Mouse (Mus musculus) layer of hippocampus, postnatal 14 days (tissue): ENCODE results near the gene Baiap2l1. TPM values are rescaled to one million over a fixed set of nuclear protein-coding genes. Genes with fewer than 3 reads are reported as not detected.

Source experiments
- DNase-seq, 2 experiments: peaks; one replicate each; pipeline ENCODE4 v3.0.0; 2021 to 2022; ENCODE audit warnings: low spot score in 2 of 2, mixed read lengths in 1 of 2
- total RNA-seq, 2 experiments: library from RNA; stranded (reverse); gene quantifications; 2 replicates each; pipeline ENCODE4 v1.2.3; 2021

The Baiap2l1 gene
- total RNA-seq, 2 experiments from 2014 or later: 0.57 to 1.4 TPM

DNA sequence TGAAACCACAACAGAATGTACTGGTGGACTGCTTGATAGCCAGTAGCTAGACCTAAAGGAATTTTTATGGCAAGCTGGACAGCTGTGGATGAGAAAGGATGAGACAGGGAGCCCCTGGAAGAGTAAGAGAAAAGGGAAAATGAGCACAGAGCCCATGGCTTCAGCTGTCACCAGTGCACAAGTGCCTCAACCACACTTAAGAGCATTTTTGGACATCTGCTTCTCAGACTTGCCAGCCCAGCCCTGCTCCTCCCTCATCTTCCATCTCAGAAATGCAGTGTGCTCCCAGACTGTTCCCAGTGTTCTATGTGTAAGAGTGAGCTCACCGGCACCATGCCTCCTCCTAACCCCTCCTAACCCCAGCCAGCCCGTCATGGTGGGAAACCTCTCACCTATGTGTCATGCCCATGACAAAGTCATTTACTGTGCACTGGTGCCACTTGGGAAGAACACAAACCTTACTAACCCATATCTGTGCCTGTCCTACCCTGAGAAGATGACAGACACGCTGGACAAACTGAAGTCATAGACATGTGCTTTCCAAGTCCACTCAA, 70.6 kb downstream of the Baiap2l1 start:
- no peak for DNase-seq

DNA sequence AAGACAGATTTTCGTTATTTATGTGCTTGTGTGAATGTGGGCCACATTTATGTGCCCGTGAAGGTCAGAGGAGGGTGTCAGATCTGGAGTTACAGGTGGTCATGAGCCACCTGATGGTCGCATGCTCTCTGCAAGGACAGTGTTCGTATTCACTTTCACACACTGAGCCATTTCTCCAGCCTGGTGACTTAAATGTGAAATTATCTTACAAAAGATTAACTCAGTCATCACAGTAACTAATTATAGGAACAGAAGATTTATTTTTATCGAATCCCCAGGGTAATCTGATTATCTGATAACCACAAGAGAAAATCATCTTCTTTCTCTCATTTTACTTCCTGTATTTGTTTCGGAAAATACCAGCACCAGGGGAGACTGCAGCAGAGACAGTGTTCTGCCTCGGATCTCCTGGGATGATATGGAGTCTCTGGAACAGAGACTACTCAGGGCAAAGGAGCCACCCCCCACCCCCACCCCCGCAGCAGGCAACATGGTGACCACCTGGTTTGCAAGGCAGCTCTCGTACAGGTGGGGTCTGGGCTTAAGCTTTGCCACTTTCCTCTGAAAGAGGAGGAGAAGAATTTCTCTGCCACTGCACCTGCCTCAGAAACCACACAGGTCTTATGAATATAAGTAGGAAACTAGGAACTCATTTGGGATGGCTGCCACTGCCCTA, 71.2 kb downstream of the Baiap2l1 start:
- no peak for DNase-seq

DNA sequence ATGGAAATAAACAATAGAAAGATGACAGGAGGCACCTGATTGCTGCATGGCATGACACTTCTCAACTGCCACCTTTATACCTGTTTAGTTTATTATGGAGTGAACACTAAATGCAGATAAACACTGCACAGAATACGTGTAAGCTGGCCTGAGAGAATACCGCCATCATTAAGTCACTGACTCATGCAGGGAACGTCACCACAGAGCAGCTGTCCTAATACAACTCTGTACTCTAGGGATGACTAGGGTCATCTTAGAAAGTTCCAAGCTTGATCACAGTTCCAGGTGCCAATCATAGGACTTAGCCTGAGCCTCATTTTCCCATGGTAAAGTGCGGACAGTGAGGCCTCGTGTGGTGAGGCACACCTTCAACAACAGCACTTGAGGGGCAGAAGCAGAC, 73.3 kb downstream of the Baiap2l1 start:
- DNase-seq: no peak

DNA sequence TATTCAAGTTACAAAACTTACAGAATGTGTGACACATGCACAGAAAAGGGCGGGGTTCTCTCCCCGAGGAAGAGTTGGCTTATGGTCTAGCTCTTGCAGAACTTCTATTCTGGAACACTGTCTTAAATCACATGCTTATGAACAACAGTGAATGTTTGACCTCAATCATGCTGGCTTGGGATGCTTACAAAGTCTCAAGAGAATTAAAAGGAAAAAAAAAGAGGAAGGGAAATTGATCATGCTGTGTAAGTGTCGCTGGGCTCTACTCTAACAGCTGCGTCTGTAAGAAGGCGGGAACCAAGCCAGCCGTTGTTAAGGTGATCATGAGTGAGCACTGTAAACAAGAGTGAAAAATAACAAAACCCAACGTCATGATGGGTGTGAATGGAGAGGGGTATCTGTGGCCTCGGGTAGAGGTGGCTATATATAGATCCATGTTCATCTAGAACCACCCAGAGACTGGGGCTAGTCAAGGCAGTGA, 74.3 kb downstream of the Baiap2l1 start:
- DNase-seq: no peak

DNA sequence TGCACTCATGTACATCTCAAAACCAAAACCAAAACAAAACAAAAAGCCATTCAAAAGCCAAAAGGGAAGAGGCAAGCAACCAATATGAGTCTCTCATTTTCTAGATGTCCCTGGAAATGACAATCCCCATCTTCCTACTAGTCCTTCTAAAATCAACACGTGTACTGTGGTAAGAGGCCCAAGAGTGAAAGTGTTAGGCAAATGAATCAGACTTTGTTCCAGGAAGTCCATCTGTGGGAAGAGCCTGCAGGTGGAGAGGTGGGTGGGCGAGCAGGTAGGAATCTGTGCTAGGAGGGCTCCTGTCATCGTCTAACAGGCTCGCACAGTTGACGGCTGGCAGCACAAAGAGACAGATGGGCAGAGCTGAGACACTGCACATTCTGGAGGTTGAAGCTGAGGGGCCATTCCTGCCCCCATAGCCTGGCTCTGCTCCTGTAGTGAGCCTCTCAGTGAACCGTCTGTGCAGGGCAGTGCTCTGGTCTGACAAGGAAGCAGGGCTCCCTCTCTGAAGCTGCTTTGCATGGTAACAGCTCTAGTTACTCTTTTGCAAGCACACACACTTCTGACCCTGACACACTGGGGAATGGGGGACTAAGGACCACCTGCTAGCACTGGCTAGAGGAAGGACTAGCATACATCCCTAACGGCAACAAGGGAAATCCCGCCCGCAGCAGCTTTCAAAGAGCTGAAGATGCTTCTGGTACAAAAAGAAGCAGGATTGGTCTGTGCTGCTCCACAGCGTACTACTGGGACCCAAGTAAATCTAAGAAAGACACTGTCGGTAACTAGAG, 75.2 kb downstream of the Baiap2l1 start:
- DNase-seq: no peak

DNA sequence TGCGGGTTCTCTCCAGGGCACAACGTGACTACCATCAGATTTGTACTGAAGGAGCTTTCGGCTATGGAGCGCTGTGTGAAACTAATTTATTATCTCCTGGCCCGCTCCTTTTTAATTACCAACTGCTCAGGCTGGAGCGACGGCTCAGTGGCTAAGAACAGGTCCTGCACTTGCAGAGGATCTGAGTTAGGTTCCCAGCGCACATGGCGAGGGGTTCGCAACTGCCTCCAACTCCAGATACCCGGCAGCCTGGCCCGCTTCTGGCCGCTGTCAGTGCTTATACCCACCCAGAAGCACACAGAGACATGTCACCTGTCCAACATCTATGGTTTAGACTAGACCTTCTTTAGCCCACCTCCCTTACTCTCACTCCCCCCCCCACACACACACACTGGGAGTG, 78.0 kb downstream of the Baiap2l1 start:
- DNase-seq: no peak

DNA sequence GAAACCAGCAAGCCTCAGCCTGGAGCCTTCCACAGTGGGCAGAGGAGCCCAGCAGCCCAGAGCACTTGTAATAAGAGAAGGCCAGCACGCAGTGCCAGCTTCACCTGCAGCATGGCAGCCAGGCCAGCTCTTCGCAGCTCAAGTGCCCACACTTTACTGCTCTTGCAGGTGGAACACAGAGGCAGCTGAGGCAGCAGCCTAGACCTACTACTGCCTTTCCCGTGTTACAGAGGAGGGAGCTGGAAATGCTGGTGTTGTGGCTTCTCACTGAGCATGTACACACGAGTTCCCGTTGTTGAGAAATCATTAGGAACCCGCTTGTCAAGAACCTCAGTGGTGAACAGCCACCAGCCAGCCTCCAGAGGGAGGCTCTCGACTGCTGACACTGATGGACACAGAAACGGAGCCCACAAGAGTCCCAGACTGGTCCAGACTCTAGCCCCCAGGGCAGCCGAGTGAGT, 78.8 kb downstream of the Baiap2l1 start:
- no peak for DNase-seq

DNA sequence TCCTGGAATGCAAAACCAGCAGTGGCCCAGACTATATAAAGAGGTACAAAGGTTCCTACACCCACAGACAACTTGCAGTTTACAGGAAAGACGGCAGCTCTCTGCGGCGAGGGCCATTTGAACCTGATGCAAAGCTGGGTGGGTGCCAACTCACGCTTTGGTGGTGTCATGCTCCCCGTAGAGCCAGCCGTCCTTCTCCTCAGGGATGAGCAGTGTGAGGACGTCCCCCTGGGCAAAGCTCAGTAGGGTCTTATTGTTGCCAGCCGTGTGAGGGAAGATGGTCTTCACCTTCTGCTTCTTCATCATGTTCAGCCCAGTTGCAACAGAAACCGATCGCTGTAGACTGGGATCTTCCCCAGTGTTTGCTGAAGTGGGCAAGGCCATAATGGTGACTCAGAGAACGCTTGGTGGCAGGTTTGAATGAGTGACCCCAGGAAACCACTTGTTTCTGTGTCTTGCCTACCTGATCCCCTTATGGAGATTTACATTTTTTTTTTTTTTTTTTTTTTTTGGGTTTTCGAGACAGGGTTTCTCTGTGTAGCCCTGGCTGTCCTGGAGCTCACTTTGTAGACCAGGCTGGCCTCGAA, 79.4 kb downstream of the Baiap2l1 start:
- DNase-seq: no peak

DNA sequence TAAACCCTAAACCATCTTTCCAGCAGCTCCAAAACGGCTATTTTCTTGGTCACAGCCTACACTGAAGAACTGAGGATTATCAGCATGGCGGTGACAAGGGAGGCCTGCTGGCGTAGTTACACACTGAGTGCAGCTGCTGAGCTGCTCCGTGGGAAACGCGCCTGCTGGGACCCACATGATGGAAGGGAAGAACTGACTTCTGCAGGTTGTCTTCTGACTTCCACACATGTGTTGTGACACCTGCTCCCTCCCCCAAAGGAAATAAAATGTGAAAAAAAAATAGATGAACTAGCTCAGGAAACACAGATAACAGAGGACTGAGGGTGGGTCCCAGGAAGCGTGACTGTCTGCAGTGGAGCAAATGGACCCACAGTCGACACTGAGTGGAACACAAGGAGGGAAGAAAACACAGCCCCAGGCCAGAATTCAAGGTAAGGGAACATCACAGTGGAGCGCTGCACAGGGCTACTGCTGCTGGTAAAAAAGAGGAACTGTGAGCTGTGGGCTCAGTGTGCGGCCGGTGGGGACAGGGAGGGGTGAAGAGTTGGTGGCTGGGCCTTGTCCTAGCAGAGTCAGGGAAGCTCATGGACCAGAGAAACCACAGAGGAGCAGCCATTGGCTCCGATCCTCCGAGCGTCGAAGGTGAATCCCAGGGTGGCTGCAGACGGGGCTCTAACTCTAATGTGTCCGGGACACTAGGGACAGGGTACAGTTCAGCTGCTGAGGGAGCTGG, 80.8 kb downstream of the Baiap2l1 start:
- DNase-seq: no peak

DNA sequence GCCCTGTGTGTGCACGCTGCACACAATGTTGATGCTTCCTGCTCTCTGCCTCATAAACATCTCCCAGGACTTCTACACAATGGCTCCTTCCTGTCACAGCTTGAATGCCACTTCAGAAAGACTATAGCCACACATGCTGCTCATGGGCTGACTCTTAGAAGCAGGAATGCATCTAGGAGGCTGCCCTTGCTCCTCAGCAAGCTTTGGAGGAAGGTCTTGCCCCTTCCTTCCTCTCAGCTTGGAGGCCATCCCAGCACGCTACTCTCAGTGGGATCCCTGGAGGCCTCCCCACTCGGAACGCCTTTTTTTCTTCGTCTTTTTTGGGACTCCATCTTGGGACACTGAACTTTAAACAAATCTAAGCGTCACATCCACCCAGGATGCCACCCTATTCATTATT, 83.0 kb downstream of the Baiap2l1 start:
- no peak for DNase-seq

DNA sequence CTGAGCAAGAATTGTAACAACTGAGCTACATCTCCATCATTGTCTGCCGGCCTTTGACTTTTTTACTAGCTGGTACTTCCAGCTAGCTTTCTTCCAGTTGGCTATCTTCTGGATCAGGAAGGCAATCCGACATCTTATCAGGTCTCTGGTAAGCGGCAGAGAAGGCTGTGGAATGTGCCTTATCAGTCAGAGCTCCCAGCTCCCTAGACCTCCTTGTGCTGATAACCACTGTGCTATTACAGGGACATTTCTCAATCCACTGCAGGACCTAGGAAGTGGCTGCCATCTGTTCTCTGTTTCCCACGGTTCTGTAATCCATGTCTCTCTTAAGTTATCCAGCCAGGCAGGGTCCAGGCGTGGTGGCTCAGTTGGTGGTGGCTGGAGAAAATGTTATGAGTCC, 86.1 kb downstream of the Baiap2l1 start:
- no peak for DNase-seq

DNA sequence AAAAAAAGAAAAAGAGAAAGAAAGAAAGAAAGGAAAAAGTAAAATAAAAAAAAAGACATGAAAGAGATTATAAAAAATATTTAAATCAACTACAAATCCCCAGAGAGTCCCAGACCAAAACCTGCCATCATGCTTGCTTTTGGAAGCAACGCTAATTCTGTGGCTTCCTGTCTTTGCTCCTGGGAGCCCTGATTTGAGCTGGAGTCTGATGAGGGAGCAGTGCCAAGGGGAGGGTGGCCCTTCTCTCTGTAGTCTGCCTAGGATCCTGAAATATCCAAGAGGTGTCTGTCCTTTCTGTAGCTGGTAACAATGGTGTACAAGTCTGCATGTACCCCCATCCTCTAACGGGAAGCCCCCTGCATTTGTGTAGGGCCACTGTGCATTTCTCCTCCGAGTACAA, 86.8 kb downstream of the Baiap2l1 start:
- no peak for DNase-seq

DNA sequence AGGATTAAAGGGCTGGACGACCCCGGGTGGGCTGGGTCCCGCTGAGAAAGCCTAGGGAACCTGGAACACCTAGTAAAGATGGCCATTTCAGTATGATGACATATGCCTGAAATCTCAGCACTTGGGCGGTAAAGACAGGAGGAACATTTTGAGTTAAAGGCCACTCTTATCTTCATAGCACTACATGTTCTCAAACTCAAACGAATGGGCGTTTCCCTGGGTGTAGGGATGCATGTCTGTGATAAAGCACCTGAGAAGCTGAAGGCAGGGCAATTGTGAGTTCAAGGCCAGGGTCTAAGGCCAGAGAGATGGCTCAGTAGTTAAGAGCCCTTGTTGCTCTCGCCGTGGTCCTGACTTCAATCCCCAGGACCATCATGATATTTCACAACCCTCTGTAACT, 87.5 kb downstream of the Baiap2l1 start:
- no peak for DNase-seq

DNA sequence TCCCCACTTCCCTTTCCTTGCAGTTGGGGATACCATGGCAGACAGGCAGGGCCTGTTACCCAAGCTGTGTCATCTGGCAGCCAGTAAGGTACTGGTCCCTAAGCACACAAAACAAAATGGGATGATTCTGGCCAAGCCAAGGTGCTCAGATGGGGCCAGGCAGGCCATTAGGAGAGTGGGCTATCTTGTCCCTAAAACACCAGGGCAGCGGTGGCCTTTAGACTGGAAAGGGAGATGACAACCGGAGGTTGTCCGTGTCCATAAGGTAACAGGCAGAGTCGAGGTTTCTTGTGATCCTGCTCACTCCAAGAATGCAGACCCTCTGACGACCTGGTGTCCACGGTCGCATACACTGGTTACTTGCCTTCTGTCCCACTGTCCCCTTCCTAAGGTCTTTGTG, 88.0 kb downstream of the Baiap2l1 start:
- no peak for DNase-seq

DNA sequence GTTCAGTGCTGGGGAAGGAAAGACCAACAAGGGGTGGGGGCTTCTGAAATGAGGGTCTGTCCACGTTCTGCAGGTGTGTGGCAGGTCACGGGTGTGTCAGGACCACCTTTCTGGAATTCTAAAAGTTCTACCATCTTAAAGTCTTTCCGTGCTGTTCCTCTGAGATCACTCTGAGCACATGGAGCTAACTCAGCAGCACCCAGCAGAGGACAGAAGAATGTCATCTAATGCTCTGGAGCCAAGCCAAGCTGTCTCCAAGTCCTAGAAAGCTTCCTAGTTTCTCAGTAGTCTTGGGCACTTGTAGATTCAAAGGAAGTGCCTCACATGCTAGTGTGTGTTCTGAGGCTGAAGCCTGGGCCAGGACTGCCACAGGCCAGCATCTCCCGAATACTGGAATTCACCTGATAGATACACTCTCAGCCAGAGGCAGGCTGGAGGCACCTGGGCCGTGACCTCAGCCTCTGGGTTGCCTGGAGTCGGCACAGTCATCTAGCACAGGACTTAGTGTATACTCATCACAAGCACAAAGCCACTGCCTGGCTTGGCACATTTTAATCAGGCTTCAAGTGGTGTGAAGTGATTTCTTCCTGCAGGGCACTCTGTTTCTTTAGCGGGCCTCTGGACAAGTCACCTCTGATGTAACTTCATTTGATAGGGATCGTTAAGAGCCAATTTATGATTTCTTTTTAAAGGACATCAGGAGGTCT, 90.2 kb downstream of the Baiap2l1 start:
- DNase-seq: peak; percentile 42 to 71

DNA sequence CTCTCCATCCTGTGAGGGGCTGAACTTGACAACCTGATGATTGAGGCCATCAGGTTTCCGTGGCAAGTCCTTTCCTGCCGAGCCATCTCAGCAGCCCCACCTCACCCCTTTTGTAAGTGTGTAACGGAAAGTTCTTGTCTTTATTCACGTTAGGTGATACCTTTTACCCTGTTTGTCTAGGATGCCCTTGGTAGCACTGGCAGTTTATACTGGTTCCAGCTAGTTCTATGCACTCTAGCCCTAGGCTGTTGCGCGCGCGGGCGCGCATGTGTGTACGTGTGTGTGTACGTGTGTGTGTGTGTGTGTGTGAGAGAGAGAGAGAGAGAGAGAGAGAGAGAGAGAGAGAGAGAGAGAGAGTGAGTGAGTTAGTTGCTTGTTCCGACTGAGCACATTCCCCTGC, 94.4 kb downstream of the Baiap2l1 start:
- DNase-seq: no peak

DNA sequence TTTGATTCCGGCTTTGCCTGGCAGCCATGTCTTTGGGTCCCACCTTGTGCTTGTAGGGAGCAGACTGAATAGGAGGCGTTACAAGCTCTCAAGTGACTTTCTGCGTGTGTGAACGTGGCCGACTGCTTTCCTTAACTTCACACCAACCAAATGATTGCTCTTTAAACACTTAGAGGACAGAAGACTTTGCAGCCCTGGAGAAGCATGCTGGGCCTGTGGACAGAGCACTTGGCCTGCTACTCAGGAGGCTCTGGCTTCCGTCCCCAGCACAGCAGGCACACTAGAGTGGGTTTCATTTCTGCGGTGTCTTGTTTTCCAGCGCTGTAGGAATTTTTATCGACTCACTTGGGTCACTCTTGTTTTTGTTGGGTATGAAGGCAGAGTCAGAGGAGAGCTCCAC, 94.8 kb downstream of the Baiap2l1 start:
- no peak for DNase-seq

DNA sequence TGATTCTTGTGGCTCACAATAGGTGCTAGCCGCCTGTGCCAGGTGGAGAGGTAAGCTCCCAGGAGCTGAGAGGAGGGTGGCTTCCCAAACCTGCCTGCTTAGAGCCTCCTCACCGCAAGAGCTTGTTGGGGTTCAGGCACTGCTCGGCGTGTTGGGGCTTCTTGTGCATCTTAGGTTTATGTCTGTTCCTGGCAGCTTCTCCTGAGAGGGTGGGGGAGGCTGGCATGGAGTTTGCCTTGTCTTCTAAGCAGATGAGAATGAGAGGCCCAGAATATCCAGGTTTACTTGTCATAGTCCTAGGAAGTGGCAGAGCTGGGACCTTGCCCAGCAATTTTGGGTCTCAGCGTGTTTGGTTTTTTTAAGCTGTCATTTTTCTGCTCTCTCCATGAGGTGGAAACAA, 96.1 kb downstream of the Baiap2l1 start:
- DNase-seq: no peak

DNA sequence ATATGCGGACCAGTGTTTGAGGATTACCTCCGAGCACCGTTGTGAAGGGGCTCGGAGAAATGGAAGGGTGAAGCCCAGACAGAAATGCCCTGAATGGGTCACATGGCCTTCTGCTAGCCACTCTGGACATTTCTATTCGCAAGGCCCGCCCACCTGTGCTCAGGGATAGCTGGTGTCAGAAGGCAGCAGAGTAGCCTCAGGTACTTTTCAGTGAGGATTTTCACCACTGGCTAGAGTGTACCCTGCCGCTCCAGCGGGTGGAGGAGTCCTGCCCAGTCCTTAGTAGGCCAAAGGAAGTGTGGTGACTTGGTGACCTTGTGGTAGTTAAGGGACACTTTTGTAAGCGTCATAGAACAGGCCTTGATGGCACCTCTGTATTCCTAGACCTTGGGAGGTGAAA, 96.6 kb downstream of the Baiap2l1 start:
- no peak for DNase-seq

DNA sequence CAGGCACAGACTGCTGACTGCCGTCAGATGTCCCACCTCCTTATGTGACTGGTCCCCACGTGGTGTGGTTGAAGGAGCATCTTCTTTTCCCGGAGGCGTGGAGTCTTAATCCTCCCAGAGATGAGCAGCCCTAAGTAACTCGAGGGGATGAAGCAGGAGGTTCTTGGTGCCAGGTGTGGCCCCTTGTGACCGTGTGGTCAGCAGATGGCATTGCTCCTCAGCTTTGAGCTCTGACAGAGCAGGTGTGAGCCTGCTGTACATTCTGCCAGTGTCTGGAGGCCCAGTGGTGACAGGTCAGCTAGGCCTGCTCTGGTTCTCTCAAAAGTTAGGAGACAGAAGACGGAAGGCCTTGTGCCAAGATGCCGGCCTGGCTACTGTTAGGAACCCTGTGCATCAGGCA, 97.4 kb downstream of the Baiap2l1 start:
- no peak for DNase-seq

DNA sequence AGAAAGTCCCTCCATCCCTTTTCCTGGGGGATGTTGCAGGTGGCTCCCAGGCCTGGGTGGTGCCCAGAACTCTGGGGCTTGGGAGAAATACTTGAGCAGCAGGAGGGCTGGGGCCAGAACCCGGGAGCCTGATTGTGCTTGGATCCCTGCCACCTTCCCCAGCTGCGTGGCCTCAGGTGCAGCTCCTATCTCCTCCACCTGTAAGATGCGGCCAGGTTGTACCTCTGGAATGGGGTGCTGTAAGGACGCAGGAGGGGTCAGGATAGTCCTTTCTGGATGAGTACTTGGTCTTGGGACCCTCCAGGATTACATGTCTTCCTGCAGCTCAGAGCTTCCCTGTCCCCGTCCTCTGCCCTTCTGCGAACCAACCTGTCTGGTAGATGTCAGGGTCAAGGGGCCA, 98.7 kb downstream of the Baiap2l1 start:
- no peak for DNase-seq
